Mouse (Mus musculus) CD4-positive, CD25-positive, alpha-beta regulatory T cell (primary cell): ENCODE data around the gene Hipk4. TPM values are rescaled to one million over a fixed set of nuclear protein-coding genes. Genes with fewer than 3 reads are reported as not detected.

ENCODE experiments used
- polyA plus RNA-seq: library from polyadenylated mRNA; unstranded; fragments of 100-300 nt; shearing (Covaris generic); gene quantifications from one replicate; pipeline ENCODE4 v1.2.1, GENCODE M21; 2017

The Hipk4 gene
- polyA plus RNA-seq: 0.06 TPM

DNA sequence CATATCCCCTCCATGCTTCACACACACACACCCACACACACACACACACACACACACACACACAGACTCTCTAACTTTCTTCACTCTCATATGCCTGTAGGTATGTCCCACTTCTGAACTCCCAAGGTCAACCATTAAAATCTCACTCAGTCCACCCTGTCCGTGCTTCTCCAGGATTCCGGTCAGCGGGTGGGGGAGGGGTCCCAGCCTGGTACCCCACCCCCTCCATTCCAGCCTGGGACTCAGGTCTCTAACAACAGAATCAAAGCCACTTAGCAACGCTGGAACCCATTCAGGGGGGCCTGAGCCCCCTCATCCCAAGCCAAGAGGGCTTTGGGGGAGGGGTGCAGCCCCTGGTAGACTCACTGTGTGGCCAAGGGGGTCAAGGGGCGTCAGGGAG, at the start of gene Hipk4:
Hipk4 (plus strand) TSS at position 301 of the 400 bp plus-strand sequence.

DNA sequence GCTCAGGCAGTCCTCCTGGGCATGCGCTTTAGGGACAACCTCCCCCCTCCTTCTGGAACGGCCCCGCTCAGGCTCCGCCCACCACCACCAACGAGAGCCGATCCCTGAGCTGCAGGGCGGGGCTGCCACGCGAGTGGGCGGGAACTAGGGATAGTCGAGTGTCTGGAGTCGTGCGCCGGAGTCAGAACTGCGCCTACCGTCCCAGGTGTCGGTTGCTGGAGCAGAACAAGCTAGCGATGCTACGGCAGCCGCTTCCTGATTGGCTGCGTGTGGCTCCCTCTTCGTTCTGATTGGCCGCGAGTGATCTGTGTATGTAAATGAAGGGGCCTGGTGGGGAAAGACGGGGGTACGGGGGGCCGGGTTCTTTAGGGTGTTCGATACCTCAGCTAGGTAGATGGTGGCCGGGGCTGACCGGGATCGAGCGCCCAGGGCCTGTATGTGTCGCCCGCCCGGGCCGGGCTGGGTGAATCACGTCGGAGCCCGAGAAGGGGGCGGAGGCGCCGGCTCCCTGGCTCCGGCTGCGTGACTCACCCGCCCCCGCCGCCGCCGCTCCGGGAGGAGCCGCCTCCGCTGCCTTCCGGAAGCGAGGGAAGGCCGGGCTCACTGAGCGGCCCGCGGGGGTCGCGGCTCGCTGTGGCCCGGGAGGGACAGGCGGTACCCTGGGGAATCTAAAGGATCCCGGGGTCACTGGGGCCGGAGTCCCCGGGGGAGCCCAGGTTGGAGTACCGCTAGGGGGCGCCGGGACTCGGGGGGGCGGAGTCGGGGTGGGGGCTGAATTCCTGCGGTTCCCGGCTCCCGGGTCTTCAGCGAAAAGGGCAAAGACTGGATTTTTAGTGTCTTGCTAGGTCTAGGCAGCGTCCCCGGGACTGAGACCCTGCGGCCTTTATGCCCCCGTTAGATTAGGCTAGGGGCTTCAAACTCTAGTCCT, 36.0 kb upstream of the Hipk4 start, which contains the start of gene Sertad1:
Sertad1 (plus strand) TSS at position 141 of the 928 bp plus-strand sequence.

DNA sequence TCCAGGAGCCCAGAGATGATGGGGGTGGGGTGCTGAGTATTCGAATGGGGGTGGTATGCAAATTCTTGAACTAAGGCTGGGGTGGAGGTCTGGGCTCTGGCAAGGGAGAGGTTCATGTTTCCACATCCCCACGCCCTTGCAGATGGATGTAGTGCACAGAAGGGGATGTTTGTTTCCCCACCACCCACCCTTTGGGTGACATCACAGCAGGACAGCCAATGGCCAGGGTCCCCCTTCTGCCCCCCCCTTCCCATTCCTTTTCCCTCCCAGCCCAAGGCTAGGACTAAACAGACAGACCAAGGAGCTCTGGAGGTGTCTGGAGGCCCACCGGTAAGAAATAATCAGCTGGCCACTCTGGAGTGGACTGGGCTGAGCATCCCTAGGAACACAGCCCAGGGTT, 24.0 kb upstream of the Hipk4 start, which contains the start of gene Prx:
Prx (plus strand) TSS at position 289 of the 400 bp plus-strand sequence.

DNA sequence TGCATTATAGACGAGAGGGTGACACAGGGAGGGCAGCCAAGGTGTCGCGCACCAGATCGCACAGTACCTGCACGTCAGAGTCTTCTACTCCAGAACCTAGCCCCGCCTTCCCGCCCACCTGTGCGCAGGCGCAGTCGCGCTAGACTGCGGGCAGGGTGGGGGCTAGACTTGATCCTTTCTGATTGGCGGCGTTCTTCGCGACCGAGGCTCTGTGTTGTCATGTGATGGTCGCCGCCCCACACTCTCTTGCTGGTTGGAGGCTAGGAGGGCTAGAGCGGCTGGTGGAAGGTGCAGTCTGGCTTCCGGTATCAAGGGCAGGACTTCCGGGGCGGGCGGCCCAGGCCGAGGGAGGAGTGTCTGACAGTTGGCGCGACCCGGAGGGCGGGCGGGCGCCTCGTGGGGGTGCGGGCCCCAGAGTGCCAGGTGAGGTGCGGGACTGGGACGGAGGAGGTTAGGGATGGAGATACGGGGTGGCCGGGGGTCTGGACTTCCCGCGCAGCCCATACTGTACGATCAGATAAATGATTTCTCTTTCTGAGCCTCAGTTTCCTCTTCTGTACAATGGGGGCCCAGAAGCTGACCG, 30.0 kb downstream of the Hipk4 start, which contains the start of the genes Pld3 and 2310022A10Rik:
Pld3 (minus strand) TSS at position 288 of the 583 bp plus-strand sequence.
2310022A10Rik (plus strand) TSS at position 303 of the 583 bp plus-strand sequence.

Other genes starting within 250 kb of the Hipk4 start
- 1.1 TPM for gene Ltbp4, start 185.6 kb upstream of the Hipk4 start, polyA plus RNA-seq
- gene Shkbp1, start 167.2 kb upstream of the Hipk4 start, polyA plus RNA-seq: 78.9 TPM
- gene Gm20479, start 165.8 kb upstream of the Hipk4 start, polyA plus RNA-seq: not detected
- 0.60 TPM for gene Sptbn4, start 75.6 kb upstream of the Hipk4 start, polyA plus RNA-seq
- gene Blvrb, start 75.3 kb upstream of the Hipk4 start, polyA plus RNA-seq: 14.3 TPM
- gene Sertad3, start 49.5 kb upstream of the Hipk4 start, polyA plus RNA-seq: 49.7 TPM
- 60.6 TPM for gene Sertad1, start 36.4 kb upstream of the Hipk4 start, polyA plus RNA-seq
- gene Prx, start 23.9 kb upstream of the Hipk4 start, polyA plus RNA-seq: 0.44 TPM
- 148 TPM for gene Pld3, start 30.0 kb downstream of the Hipk4 start, polyA plus RNA-seq
- 26.7 TPM for gene 2310022A10Rik, start 30.0 kb downstream of the Hipk4 start, polyA plus RNA-seq
- 84.5 TPM for gene Akt2, start 68.3 kb downstream of the Hipk4 start, polyA plus RNA-seq
- gene Ttc9b, start 130.6 kb downstream of the Hipk4 start, polyA plus RNA-seq: not detected
- 18.4 TPM for gene Map3k10, start 151.3 kb downstream of the Hipk4 start, polyA plus RNA-seq
- gene Zfp607b, start 166.1 kb downstream of the Hipk4 start, polyA plus RNA-seq: 4.3 TPM
- 17.3 TPM for gene Zfp60, start 208.1 kb downstream of the Hipk4 start, polyA plus RNA-seq